Mouse (Mus musculus): ENCODE data around the gene Gm10428. TPM values are rescaled to one million over a fixed set of nuclear protein-coding genes. Genes with fewer than 3 reads are reported as not detected.
"Not testable (repeated sequence)": the region's sequence is repeated elsewhere in the genome, so short reads cannot be mapped to it uniquely, and the experiment has no call there.

Gm10428 gene
- polyA plus RNA-seq, 1 experiment from 2014 or later, result not detected

- DNase-seq (ENCODE audit: low spot score) (no peak), ATAC-seq (replicated peaks; ENCODE audit: low FRiP score) (no peak)
- no peak overlapping the region for H3K27ac ChIP-seq (ENCODE audit: low read depth, low read length)
- H3K27me3 ChIP-seq (replicated peaks; ENCODE audit: control insufficient read depth, insufficient read depth, low read length), result peaks cover 21% of the 10 kb centered on the region
- no peaks in the 10 kb centered on the region for H3K9me3 ChIP-seq (ENCODE audit: control insufficient read depth, low read length)
- H3K4me1 ChIP-seq (replicated peaks; ENCODE audit: control insufficient read depth, insufficient read depth, low read length), result peaks cover 3% of the 10 kb centered on the region; the same call in 1 of the 2 replicates
- H3K4me2 ChIP-seq, result no peak overlapping the region
- no peak overlapping the region for H3K9ac ChIP-seq (ENCODE audit: low read depth, low read length)
- no peak overlapping the region for H3K4me3 ChIP-seq (ENCODE audit: low read depth, low read length)
- no peaks in the 10 kb centered on the region for H3K36me3 ChIP-seq (ENCODE audit: control insufficient read depth, insufficient read depth, low read length)
- 73% methylated on average over 10 of the region's 10 CpGs for WGBS
Observed at GRCm38 (mm10) chr11:62742261-62742957, 10.5 kb upstream of the Gm10428 start.

- 41% methylated on average over 5 of the region's 5 CpGs for WGBS
- ATAC-seq (replicated peaks; ENCODE audit: low FRiP score) (no peak), DNase-seq (ENCODE audit: low spot score) (no peak)
- no peaks in the 10 kb centered on the region for H3K36me3 ChIP-seq (ENCODE audit: control insufficient read depth, insufficient read depth, low read length)
- H3K27ac ChIP-seq (ENCODE audit: low read depth, low read length), result no peak overlapping the region
- H3K4me1 ChIP-seq (replicated peaks; ENCODE audit: control insufficient read depth, insufficient read depth, low read length), result peaks cover 3% of the 10 kb centered on the region; the same call in 1 of the 2 replicates
- H3K9ac ChIP-seq (ENCODE audit: low read depth, low read length), result no peak overlapping the region
- peaks cover 23% of the 10 kb centered on the region for H3K27me3 ChIP-seq (replicated peaks; ENCODE audit: control insufficient read depth, insufficient read depth, low read length)
- H3K9me3 ChIP-seq (ENCODE audit: control insufficient read depth, low read length), result no peaks in the 10 kb centered on the region
- H3K4me3 ChIP-seq (ENCODE audit: low read depth, low read length), result no peak overlapping the region
- H3K4me2 ChIP-seq, result no peak overlapping the region
Observed at GRCm38 (mm10) chr11:62744103-62744502, 8.8 kb upstream of the Gm10428 start.

GRCm38 (mm10) chr11:62746001-62746533 is 6.8 kb upstream of the Gm10428 start:
- peak; percentile 49 for DNase-seq (ENCODE audit: low spot score)
- 4% methylated on average over 27 of the region's 27 CpGs for WGBS

GRCm38 (mm10) chr11:62747227-62747626 is 5.7 kb upstream of the Gm10428 start:
- ATAC-seq (replicated peaks; ENCODE audit: low FRiP score), result no peak

More at GRCm38 (mm10) chr11:62746001-62746533, 6.8 kb upstream of the Gm10428 start:
- Histone ChIP-seq H3K4me2 (peak overlapping the region; percentile 59), H3K27ac (ENCODE audit: low read depth, low read length) (no peak overlapping the region), H3K9me3 (ENCODE audit: control insufficient read depth, low read length) (no peaks in the 10 kb centered on the region), H3K4me3 (ENCODE audit: low read depth, low read length) (peak overlapping the region; percentile 36), H3K36me3 (ENCODE audit: control insufficient read depth, insufficient read depth, low read length) (no peaks in the 10 kb centered on the region), H3K9ac (ENCODE audit: low read depth, low read length) (no peak overlapping the region), H3K4me1 (replicated peaks; ENCODE audit: control insufficient read depth, insufficient read depth, low read length) (peaks cover 3% of the 10 kb centered on the region; the same call in 1 of the 2 replicates), H3K27me3 (replicated peaks; ENCODE audit: control insufficient read depth, insufficient read depth, low read length) (peaks cover 27% of the 10 kb centered on the region)
- no peak for ATAC-seq (replicated peaks; ENCODE audit: low FRiP score)

GRCm38 (mm10) chr11:62748062-62748461 is 4.8 kb upstream of the Gm10428 start:
- H3K4me1 ChIP-seq (replicated peaks; ENCODE audit: control insufficient read depth, insufficient read depth, low read length), result peaks cover 3% of the 10 kb centered on the region; the same call in 1 of the 2 replicates
- no peaks in the 10 kb centered on the region for H3K36me3 ChIP-seq (ENCODE audit: control insufficient read depth, insufficient read depth, low read length)
- H3K4me2 ChIP-seq, result no peak overlapping the region
- no peaks in the 10 kb centered on the region for H3K9me3 ChIP-seq (ENCODE audit: control insufficient read depth, low read length)
- ATAC-seq (replicated peaks; ENCODE audit: low FRiP score) (no peak), DNase-seq (ENCODE audit: low spot score) (no peak)
- H3K27me3 ChIP-seq (replicated peaks; ENCODE audit: control insufficient read depth, insufficient read depth, low read length), result peaks cover 37% of the 10 kb centered on the region
- H3K27ac ChIP-seq (ENCODE audit: low read depth, low read length), result no peak overlapping the region
- 83% methylated on average over 4 of the region's 4 CpGs for WGBS
- no peak overlapping the region for H3K4me3 ChIP-seq (ENCODE audit: low read depth, low read length)
- H3K9ac ChIP-seq (ENCODE audit: low read depth, low read length), result no peak overlapping the region

More at GRCm38 (mm10) chr11:62747227-62747626, 5.7 kb upstream of the Gm10428 start:
- Histone ChIP-seq H3K27ac (ENCODE audit: low read depth, low read length) (no peak overlapping the region), H3K4me1 (replicated peaks; ENCODE audit: control insufficient read depth, insufficient read depth, low read length) (peaks cover 3% of the 10 kb centered on the region; the same call in 1 of the 2 replicates), H3K4me2 (no peak overlapping the region), H3K4me3 (ENCODE audit: low read depth, low read length) (no peak overlapping the region), H3K9me3 (ENCODE audit: control insufficient read depth, low read length) (no peaks in the 10 kb centered on the region), H3K9ac (ENCODE audit: low read depth, low read length) (no peak overlapping the region), H3K27me3 (replicated peaks; ENCODE audit: control insufficient read depth, insufficient read depth, low read length) (peaks cover 35% of the 10 kb centered on the region), H3K36me3 (ENCODE audit: control insufficient read depth, insufficient read depth, low read length) (no peaks in the 10 kb centered on the region)
- DNase-seq (ENCODE audit: low spot score), result no peak
- 75% methylated on average over 9 of the region's 9 CpGs for WGBS

GRCm38 (mm10) chr11:62749445-62749844 is 3.5 kb upstream of the Gm10428 start:
- not testable (repeated sequence) for DNase-seq (ENCODE audit: low spot score); H3K4me3 ChIP-seq (ENCODE audit: low read depth, low read length); H3K27ac ChIP-seq (ENCODE audit: low read depth, low read length); ATAC-seq (replicated peaks; ENCODE audit: low FRiP score); H3K4me2 ChIP-seq; H3K36me3 ChIP-seq (ENCODE audit: control insufficient read depth, insufficient read depth, low read length); H3K9me3 ChIP-seq (ENCODE audit: control insufficient read depth, low read length); H3K9ac ChIP-seq (ENCODE audit: low read depth, low read length); H3K4me1 ChIP-seq (replicated peaks; ENCODE audit: control insufficient read depth, insufficient read depth, low read length)
- 63% methylated on average over 13 of the region's 13 CpGs for WGBS
- peaks cover 37% of the 10 kb centered on the region for H3K27me3 ChIP-seq (replicated peaks; ENCODE audit: control insufficient read depth, insufficient read depth, low read length)

GRCm38 (mm10) chr11:62752191-62752590 is 709 bp upstream of the Gm10428 start:
- ATAC-seq (replicated peaks; ENCODE audit: low FRiP score), result no peak
- H3K9ac ChIP-seq (ENCODE audit: low read depth, low read length), result no peak overlapping the region
- peaks cover 22% of the 10 kb centered on the region for H3K27me3 ChIP-seq (replicated peaks; ENCODE audit: control insufficient read depth, insufficient read depth, low read length)
- no peak overlapping the region for H3K27ac ChIP-seq (ENCODE audit: low read depth, low read length)
- no peak overlapping the region for H3K4me2 ChIP-seq
- H3K4me1 ChIP-seq (replicated peaks; ENCODE audit: control insufficient read depth, insufficient read depth, low read length), result no peaks in the 10 kb centered on the region
- H3K36me3 ChIP-seq (ENCODE audit: control insufficient read depth, insufficient read depth, low read length), result no peaks in the 10 kb centered on the region
- no peaks in the 10 kb centered on the region for H3K9me3 ChIP-seq (ENCODE audit: control insufficient read depth, low read length)
- H3K4me3 ChIP-seq (ENCODE audit: low read depth, low read length), result no peak overlapping the region
- DNase-seq (ENCODE audit: low spot score), result no peak
- 66% methylated on average over 11 of the region's 11 CpGs for WGBS

- Histone ChIP-seq H3K36me3 (ENCODE audit: control insufficient read depth, insufficient read depth, low read length) (no peaks in the 10 kb centered on the region), H3K9me3 (ENCODE audit: control insufficient read depth, low read length) (no peaks in the 10 kb centered on the region), H3K27ac (ENCODE audit: low read depth, low read length) (no peak overlapping the region), H3K4me1 (replicated peaks; ENCODE audit: control insufficient read depth, insufficient read depth, low read length) (no peaks in the 10 kb centered on the region), H3K27me3 (replicated peaks; ENCODE audit: control insufficient read depth, insufficient read depth, low read length) (peaks cover 12% of the 10 kb centered on the region), H3K9ac (ENCODE audit: low read depth, low read length) (no peak overlapping the region), H3K4me3 (ENCODE audit: low read depth, low read length) (peak overlapping the region; percentile 15; the same call in 1 of the 2 replicates), H3K4me2 (peak overlapping the region; percentile 56)
- DNase-seq (ENCODE audit: low spot score), result peak; percentile 85
- WGBS, result 7% methylated on average over 36 of the region's 36 CpGs
- peak; percentile 99 for ATAC-seq (replicated peaks; ENCODE audit: low FRiP score)
Observed at GRCm38 (mm10) chr11:62756456-62757142, 3.7 kb downstream of the Gm10428 start.
